Mouse (Mus musculus) lung, postnatal 14 days (tissue): Measurements from ENCODE around the gene Spef1.
A peak's percentile ranks its signal among the peaks of the same experiment; 100 is the strongest.

Experiments used
- DNase-seq: peaks from one replicate; pipeline ENCODE4 v3.0.0; 2021

Gene Spef1

DNA sequence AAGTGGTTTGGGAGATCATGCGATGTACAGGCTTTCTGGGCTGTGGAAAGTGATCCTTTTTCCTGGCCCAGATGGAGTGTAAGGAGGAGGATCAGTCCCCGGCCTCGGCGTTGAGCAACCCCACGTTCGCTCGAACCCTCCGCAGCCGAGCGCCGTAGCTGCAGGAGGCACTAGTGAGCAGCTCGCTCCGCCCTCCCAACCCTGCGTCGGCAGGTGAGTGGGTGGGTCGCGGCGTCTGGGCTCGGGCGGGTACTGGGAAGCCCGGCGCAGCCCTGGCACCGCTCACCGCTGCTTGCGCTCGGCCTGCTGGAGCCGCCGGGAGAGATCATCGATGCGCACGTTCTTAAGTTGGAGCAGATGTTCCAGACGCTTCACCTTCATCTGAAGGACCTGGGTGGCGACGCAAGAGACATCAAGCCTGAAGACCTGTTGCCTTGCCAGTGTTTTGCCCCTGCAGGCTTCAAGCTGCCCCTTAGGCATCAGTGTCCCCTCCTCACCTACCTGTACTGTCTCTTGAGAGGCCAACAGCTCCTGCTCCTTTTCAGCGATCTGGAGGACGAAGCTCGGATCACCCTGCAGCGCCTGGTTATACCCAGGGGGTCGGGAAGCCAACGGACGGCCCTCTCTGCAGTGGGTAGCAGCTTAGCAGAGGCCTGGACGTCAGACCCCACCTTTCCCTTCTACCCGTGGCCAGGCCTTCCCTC lies 15.5 kb downstream of the Spef1 start:
- peak; percentile 79 for DNase-seq

DNA sequence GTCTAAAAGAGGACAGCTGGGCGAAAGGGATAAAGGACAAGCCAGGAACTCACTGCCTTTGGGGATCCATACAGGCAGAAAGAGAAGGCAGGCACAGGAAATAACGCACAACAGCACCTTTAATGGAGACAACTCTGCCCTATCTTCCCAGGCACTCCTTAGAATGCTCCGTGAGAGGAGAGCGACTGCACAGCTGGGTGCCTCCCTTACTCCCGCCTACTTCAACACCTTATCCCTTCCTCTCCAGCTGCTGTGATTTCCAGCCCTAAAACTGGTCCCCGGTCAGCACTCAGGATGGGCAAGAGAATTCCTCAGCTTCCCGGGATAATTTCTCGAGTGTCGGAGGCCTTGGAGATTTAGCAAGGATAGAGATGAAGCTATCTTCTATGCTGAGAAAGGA lies 16.1 kb downstream of the Spef1 start:
- no peak for DNase-seq

DNA sequence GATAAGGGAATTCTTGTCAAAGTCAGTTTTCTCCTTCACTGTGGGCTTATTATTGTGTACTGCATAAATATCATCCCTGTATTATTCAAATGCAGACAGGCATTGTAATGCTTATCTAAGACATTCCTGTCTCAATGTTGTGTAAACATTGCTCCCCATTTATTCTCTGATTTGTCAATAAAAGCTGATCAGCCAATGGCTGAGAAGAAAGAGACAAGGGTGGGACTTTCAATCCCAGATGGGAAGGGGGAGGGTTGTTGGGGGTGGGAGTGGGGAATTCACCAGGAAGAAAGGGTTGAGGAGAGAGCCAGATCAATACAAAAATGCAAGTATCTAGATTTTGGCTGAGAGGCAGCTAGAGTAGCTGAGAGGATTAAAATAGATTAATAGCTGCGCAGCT lies 18.2 kb downstream of the Spef1 start:
- DNase-seq = no peak

DNA sequence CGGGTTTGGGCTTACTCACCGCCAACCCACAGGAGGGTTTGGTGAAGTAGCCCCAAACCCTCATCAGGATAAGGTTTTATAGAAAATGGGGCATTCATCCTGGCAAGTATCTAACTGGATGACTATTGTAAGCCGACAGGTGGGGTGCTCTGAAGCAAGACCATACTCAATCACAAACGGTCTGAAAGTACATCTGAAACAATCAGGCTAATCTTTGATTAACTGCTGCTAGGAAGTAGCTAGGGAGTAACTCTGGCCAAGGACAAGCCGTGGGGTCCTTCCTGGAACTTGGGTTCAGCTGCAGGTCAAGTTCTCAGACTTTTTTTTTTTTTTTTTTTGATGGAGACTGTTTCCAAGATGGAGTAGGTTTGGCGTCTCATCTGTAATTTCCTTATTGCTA lies 19.1 kb downstream of the Spef1 start:
- no peak for DNase-seq

DNA sequence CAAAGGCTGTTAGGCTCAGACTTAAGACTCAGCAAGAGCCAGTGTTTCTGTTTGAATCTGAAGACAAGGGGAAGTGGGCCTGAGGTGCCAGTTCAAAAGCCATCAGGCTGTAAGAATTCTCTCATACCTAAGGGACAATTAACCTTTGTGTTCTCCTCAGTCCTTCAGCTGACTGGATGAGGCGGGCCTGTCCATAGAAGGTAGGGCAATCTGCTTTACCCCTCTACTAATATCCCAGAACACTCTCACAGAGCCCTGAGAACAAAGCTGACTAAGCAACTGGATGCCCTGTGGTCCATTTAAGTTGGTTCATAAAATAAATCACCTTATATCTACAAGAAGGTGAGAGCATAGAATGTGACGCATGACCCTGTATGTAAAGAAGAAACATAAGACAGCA lies 20.9 kb downstream of the Spef1 start:
- DNase-seq = no peak

DNA sequence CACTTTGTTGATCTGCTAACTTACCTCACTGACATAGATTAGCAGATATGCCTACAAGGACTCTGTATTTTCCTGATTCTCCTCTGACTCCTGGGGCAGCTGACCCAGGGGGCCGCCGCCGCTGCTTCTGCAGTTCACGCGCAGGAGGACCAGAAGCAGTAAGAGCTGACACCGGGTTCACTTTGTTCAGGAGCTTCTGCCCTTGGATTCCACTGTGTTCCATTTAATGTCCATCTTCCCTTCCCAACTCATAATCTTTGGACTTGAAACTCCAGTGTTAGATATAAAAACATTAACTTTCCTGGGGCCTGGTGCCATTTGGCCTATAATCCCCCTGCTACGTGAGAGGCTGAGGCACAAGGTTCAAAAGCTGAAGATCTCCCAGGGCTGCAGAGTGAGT lies 23.2 kb downstream of the Spef1 start:
- DNase-seq = no peak

DNA sequence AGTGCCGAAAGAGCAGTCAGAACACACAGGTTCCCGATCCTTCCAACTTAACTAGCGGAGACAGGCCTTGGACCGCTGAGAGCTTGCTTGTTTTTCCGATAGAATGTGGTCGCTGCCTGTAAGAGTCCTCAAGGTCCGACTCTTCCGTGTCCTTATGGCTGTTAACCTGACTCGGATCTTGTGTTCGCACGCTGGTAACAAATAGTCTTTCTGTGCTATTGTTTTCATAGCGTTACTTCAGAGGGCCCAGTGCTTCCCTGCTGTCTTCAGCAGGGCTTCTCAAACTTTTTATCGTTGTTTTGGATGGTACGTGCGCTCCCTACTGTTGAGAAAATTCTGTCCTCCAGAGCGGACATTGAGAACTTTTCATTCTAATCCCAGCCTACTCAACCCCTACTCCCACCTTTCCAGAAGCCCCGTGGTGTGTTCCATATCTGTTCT lies 26.4 kb downstream of the Spef1 start:
- peak; percentile 42 for DNase-seq

DNA sequence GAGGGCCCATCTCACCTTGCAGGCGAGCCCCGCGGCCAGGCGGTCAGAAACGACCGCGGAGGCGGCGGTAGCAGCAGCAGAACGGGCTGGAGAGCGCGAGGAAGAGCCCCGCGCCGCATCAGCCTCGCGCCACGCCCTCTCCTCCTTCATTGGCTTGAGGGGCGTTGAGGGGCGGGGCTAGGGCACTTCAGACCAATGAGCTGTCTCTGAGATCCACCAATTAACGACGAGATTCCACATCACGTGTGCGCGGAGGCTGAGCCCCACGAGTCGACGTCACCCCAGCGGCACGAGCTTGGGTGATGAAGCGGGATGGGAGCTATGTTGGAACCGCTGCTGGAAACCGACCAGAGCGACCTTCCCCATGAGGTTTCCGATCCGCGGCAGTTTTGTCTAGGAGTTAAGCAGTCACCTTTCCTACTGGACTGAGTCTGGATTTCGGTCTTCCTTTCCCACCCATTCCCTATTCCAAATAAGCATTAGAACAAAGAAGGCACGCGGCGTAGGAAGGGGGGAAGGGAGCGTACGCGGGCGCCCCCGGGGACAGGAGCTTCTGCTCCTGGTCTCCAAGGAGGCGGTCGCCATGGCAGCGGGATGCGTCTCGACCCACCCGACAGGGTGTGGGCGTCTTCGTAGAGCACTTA lies 27.0 kb downstream of the Spef1 start, which contains the start of gene 1700037H04Rik:
TSS of gene 1700037H04Rik (minus strand) at position 144 of the 644 bp plus-strand sequence.
- peak; percentile 97 for DNase-seq

DNA sequence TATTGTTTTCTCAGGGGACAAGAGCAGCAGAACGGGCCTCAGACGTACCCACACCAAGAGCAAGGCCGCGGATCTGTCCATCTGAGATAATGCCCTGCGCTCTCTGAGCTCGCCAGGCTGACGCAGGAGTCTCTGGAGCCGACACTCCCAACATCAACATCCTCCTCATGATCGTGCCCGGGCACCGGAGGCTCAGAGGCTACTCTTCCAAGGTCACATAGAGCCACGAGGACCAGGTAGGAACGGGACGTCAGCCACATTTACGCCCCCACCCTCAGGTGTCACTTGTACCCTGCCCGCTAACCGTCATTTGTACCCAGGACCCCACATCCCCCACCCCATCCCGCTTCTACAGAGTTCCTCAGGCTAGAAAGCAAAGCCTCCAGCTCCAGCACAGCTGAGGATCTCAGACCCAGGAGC lies 27.6 kb downstream of the Spef1 start:
- peak; percentile 49 for DNase-seq

DNA sequence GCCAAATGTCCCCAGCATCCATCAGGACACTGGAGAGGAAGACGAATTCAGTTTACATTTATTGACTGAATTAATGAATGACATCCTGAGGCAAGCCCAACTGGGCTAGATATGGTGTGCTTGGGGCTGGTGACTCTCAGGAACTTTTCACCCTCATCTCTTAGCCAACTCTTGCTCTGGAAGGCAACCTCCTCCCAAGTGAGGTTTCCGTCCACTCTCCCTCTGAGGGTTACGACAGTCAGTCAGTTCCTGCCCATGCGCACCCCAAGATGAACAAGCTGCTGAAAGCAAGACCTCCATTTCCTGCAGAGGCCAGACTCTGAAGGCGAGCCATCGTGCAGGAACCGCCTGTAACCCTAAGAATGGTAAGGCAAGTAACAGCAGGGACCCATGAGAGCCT lies 30.1 kb downstream of the Spef1 start:
- DNase-seq = no peak

DNA sequence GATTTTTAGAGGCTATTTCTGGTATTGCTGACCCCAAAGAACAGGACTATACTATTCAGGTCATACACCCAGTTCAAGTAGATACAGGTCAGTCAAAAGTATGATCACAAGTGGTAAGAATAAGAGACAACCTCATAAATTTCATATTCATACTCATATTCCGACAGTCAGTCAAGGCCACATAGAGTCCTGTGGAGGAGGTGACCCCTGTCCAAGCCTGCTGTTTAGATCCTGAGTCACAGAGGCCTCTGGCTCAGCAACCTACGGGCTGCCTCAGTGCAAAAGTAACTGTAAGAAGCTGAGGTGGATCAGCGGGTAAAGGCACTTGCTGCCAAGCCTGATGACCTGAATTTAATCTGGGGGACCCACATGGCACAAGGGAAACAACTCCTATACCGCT lies 33.0 kb downstream of the Spef1 start:
- DNase-seq = no peak

DNA sequence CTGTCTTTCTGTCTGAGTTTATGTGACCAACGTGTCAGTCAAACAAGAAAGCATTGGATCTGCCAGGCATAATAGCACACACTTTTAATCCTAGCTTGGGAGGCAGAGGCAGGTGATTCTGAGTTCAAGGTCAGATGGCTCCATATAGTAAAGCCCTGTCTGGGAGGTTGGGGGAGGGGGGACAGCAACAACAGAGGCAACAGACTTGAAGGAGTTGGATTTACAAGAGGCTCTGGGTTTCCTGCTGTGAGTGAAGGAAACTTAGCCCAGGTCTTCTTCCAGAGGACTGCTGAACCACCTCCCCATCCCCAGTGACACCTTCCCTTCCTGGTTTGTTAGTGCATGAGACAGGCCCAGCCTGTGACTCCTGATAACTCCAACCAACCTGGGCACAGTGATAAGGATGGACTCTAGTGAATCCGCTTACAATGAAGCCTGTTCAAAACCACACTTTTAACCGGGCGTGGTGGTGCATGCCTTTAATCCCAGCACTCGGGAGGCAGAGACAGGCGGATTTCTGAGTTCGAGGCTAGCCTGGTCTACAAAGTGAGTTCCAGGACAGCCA lies 34.8 kb downstream of the Spef1 start:
- DNase-seq = no peak

DNA sequence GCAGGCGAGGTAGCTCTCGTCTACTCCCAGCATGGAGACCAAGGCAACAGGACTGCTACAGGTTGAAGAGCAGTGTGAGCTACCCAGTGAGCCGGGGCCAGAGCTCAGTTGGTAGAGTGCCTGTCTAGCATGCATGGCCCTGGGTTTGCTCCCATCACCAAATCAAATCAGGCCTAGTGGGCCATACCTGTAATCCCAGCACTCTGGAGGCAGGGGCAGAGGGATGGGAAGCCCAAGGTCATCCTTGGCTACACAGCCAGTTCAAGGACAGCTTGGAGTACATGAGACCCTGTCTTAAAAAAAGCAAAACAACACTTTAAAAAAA lies 37.9 kb downstream of the Spef1 start:
- DNase-seq = no peak

DNA sequence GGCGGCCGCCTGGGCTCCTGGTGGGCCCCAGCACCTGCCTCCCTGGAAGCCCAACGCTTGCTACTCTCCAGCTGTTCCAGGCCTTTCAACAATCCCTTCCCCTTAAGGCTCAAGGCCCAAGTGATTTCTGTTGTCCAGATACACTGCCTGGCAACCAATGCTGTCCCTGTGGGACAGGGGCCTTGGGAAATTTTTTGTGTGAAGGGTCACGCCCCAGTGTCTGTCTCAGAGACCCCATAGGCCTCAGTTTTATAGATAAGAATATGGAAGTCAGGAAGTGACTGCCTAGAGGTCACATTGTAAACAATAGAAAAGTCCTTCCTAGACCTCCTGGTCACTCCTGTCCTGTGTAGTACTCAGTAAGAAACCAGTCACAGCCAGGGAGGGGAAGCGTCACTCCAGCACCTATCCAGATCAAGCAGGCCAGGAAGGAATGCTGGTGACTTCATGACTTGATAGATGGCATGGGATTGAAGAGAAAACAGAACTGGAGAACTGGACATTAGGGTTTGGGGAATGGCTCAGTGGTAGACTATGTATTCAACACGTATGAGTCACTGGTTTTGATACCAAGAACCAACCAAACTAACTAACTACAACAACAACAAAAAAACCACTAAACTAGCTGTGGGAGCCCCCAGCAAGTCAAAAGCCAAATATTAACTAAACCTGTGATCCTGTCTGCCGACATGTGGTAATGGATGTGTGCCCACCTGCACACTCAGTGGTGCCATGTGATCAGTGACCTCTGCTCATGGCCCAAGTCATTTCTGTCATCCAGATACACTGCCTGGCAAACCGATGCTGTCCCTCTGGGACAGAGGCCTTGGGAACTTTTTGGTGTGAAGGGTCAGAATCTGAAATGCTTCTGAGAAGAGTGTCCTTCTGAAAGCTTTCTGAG lies 38.5 kb downstream of the Spef1 start:
- no peak for DNase-seq

DNA sequence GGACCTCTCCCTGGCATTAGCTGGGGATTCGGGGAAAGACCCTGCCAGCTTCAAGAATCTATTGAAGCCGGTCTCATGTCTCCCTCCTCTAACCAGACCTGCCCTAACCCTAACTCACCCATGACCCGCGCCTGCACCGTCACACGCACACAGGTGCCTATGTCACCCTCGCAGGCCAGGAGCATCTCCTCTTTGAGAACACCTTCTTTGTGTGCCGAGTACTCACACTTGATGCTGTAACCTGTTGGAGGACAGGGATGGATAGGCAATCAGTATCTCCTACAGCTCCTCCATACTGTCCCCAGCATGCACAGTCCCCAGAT lies 40.1 kb downstream of the Spef1 start:
- no peak for DNase-seq

DNA sequence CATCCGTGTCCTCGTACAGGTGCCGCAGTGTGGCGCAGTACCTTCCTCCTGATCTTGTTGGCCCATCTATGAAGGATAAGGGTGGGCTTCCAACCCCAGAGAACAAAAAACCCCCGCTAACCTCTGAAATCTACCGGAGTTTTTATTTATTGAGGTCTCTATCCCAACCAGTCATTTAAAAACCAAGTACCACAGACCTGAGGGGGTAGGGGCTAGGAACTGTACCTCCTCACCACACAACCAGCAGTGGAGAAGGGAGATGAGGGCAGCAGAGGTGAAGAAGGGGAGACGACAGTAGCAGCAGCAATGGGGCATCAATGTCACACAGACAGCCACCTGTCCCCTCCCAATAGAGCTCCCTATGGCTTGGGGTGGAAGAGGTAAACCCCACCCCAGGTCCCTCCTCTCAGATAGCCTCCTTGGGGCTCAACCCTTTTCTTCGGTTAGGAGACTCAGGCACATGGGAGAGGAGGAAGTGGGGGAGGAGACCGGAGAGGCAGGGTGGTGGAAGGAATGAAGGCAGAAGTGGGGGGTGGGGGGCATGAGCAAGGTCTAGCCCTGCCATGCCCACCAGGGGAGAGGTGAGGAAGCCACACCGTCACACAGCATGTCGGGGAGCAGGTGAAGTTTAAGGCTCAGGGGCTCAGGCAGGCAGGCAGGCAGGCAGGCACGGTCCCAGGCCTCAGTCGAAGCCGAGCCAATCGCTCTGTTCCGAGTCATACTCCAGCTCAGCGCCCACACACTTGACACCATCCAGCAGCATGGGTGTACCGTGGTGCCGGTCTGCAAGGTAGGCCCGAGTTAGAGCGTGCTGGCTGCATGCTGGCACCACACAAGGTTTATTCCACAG lies 40.7 kb downstream of the Spef1 start:
- no peak for DNase-seq

DNA sequence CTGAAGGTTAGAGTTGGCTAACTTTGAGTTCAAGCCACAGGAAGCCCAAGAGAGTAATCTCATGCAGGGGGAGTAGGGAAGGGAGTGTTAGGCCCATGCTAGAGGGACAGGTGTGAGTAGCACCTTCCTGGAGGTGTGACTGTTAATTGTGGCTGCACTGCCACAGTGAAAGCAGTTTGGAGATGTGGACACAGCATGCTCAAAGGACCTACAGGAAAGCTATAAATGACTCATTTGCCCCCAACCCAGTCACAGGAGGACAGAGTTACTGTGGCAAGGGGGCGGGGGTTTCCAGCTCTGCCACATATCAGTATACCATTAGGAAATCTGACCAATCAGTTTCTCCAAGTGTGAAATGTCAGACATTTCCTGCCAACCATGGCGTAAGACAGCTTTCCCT lies 41.5 kb downstream of the Spef1 start:
- no peak for DNase-seq

DNA sequence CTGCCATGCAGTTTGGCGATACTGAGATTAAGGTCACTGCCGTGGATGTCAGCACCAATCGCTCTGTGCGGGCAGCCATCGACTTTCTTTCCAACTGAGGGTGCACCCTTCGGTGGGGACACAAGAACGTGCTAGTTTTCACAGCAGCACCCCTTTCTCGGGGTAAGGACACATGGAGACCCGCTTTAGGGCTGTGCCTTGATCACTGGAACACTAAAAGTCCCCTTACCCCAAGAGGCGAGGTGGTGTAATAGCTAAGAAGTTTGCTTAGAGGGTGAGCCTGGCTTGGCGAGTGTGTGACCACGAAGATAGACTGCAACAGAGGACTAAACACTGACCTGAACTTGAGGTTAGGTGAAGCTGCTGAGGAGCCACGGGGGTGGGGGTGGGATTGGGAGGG lies 42.0 kb downstream of the Spef1 start:
- no peak for DNase-seq

DNA sequence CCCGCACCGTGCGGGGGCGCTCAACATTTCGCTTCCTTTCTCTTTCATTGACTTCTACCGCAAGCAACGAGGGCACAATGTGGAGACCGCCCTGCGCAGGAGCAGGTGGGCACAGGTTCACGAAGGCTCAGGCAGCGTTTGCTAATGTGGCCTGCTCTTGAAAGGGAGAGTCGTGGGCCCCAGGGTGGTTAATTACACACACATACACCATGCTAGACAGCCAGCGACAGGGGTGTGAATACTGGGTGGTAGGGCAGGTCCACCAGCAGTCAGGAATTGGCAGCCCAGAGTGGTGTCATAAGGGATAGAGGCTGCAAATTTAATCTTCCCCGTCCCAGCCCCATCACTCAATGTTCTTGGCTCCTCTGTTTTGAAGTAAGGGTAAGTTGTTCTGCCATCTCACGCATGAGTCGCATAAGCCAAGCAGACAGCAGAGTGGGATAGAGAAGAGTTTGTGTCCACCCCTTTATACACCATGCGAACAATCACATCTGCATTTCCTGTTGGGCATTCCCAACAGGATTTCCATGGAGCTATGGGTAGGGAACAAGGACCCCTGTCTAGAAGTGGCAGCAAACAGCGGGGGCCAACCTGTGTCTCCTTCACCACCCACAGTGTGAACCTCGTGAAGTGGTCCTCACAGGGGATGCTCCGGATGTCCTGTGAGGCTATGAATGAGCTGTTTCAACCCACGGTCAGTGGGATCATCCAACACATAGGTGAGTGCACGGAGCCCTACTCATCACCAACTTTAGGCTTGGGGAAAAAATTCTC lies 43.9 kb downstream of the Spef1 start:
- DNase-seq = no peak

DNA sequence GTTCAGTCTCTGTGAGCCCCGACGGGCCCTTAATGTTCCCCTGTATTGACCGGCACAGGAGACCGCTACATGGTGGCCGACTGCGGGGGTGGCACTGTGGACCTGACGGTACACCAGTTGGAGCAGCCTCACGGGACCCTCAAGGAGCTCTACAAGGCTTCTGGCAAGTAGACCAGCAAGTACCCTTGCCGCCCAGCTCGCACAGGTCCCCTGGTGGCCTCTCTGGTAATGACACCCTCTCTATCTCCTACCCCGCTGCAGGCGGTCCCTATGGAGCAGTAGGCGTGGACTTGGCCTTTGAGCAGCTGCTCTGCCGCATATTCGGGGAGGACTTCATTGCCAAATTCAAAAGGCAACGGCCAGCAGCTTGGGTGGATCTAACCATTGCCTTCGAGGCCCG lies 44.5 kb downstream of the Spef1 start:
- peak; percentile 86 for DNase-seq

DNA sequence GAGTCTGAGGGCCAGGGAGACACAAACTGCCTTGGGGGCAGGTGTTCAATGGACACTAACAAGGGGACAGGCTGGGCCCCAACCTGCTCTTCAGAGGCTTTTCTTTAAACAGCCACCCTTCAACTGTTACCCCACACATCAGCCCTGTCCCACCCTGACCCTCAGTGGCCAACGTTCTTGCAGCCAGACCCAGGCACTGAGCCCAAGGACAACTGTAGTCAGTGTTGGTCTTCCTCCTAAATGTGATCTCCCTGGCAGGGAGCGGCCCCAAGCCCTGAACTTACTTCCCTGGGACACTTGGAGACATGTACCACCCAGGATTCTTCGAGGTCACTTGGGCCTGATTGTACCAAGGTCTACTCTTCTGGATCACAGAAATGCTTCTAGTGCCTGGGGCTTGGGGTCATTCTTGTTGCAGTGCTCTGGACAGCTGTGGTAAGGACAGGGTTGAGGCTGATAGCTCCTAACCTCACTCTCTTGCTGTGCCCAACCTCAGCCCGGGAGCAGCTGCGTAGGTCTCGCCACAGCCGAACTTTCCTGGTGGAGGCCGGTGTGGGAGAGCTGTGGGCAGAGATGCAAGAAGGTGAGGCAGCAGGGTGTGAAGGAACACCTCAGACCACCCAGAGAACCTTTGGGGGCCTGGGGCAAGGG lies 45.6 kb downstream of the Spef1 start:
- DNase-seq = no peak
